Mouse (Mus musculus): ENCODE measurements around the gene Lpar5. TPM values are rescaled to one million over a fixed set of nuclear protein-coding genes. Genes with fewer than 3 reads are reported as not detected.

Gene Lpar5
- polyA plus RNA-seq, 1 experiment from 2014 or later, result 6.4 TPM

- H3K9ac ChIP-seq (ENCODE audit: low read length), result peak overlapping the region; percentile 45; the same call in 1 of the 2 replicates
- DNase-seq (ENCODE audit: low spot score) (peak; percentile 86), ATAC-seq (ENCODE audit: low FRiP score, low TSS enrichment) (peak; percentile 80)
- H3K4me2 ChIP-seq (replicated peaks; ENCODE audit: low read depth), result peak overlapping the region; percentile 53
- H3K4me1 ChIP-seq (replicated peaks; ENCODE audit: control insufficient read depth, insufficient read depth), result peaks cover 2% of the 10 kb centered on the region; the same call in 1 of the 2 replicates
- peak overlapping the region; percentile 10; the same call in 1 of the 2 replicates for H3K4me3 ChIP-seq (ENCODE audit: low read depth, low read length)
- H3K27me3 ChIP-seq (ENCODE audit: control insufficient read depth, insufficient read depth, low read length), result no peaks in the 10 kb centered on the region
- no peaks in the 10 kb centered on the region for H3K36me3 ChIP-seq (ENCODE audit: control insufficient read depth, insufficient read depth, low read length)
- no peaks in the 10 kb centered on the region for H3K9me3 ChIP-seq (ENCODE audit: control insufficient read depth, low read length)
- peak overlapping the region; percentile 92 for H3K27ac ChIP-seq (replicated peaks)
- TF ChIP-seq EP300 (optimal IDR thresholded peaks at IDR 0.05) (no peak), CTCF (IDR thresholded peaks at IDR 0.05; ENCODE audit: low read depth) (peak; percentile 43)
- WGBS, result 4% methylated on average over 18 of the region's 20 CpGs
These were observed 21.0 kb downstream of the Lpar5 start for GRCm38 (mm10) chr6:125088561-125089321.

- H3K9ac ChIP-seq (ENCODE audit: low read length), result peak overlapping the region; percentile 45; the same call in 1 of the 2 replicates
- TF ChIP-seq CTCF (IDR thresholded peaks at IDR 0.05; ENCODE audit: low read depth), result peak; percentile 25; the same call in 1 of the 2 replicates
- peak; percentile 19 for TF ChIP-seq EP300 (optimal IDR thresholded peaks at IDR 0.05)
- no peaks in the 10 kb centered on the region for H3K9me3 ChIP-seq (ENCODE audit: control insufficient read depth, low read length)
- peak overlapping the region; percentile 53 for H3K4me2 ChIP-seq (replicated peaks; ENCODE audit: low read depth)
- H3K4me1 ChIP-seq (replicated peaks; ENCODE audit: control insufficient read depth, insufficient read depth), result peaks cover 2% of the 10 kb centered on the region; the same call in 1 of the 2 replicates
- 1% methylated on average over 14 of the region's 15 CpGs for WGBS
- DNase-seq (ENCODE audit: low spot score) (peak; percentile 88), ATAC-seq (ENCODE audit: low FRiP score, low TSS enrichment) (peak; percentile 76)
- peak overlapping the region; percentile 10; the same call in 1 of the 2 replicates for H3K4me3 ChIP-seq (ENCODE audit: low read depth, low read length)
- no peaks in the 10 kb centered on the region for H3K27me3 ChIP-seq (ENCODE audit: control insufficient read depth, insufficient read depth, low read length)
- H3K27ac ChIP-seq (replicated peaks), result peak overlapping the region; percentile 92
- H3K36me3 ChIP-seq (ENCODE audit: control insufficient read depth, insufficient read depth, low read length), result no peaks in the 10 kb centered on the region
These were observed 22.0 kb downstream of the Lpar5 start for GRCm38 (mm10) chr6:125089521-125090321.

DNA sequence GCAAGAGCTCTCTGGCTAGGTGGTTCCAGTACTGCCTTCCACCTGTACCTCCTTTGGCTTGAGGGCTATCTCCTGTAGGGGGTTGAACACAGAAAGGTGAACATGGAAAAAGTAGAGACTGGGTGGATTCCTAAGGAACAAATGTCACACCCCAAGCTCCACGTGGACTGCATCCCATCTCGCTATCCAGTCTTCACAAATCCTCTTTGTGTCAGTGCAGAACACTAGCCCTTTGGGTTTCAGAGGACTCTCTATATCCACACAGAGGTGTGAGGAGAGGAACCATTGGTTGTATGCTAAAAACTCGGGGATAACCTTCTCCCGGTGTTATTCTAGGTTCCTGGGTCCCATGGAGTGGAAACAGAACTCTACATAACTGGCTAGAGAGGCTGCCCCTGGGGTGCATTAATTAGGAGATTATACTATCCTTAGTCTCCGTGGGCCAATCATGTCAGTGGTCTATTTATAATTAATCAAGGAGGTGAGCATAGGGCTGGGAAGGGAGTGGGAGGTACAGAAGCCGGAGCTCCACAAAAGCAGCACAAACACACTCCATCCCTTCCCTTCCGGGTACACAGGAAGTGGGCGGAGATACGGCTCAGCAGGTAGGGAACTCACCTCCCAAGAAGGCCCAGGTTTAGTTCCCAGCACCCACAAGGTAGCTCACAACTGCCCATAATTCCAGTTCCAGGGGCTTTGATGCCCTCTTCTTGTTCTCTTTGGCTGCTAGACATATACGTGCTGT lies 22.8 kb downstream of the Lpar5 start:
- Histone ChIP-seq H3K9ac (ENCODE audit: low read length) (0 out of 2 replicates have a peak overlapping the region, but pooled peaks have one; percentile 45), H3K4me3 (ENCODE audit: low read depth, low read length) (no peak overlapping the region), H3K36me3 (ENCODE audit: control insufficient read depth, insufficient read depth, low read length) (no peaks in the 10 kb centered on the region), H3K27ac (replicated peaks) (peak overlapping the region; percentile 92), H3K27me3 (ENCODE audit: control insufficient read depth, insufficient read depth, low read length) (no peaks in the 10 kb centered on the region), H3K4me1 (replicated peaks; ENCODE audit: control insufficient read depth, insufficient read depth) (peaks cover 2% of the 10 kb centered on the region; the same call in 1 of the 2 replicates), H3K4me2 (replicated peaks; ENCODE audit: low read depth) (peak overlapping the region; percentile 53), H3K9me3 (ENCODE audit: control insufficient read depth, low read length) (no peaks in the 10 kb centered on the region)
- TF ChIP-seq CTCF (IDR thresholded peaks at IDR 0.05; ENCODE audit: low read depth), result no peak
- TF ChIP-seq EP300 (optimal IDR thresholded peaks at IDR 0.05), result no peak
- no peak for DNase-seq (ENCODE audit: low spot score)
- no peak; the same call in 1 of the 2 replicates for ATAC-seq (ENCODE audit: low FRiP score, low TSS enrichment)
- 48% methylated on average over 10 of the region's 10 CpGs for WGBS

DNA sequence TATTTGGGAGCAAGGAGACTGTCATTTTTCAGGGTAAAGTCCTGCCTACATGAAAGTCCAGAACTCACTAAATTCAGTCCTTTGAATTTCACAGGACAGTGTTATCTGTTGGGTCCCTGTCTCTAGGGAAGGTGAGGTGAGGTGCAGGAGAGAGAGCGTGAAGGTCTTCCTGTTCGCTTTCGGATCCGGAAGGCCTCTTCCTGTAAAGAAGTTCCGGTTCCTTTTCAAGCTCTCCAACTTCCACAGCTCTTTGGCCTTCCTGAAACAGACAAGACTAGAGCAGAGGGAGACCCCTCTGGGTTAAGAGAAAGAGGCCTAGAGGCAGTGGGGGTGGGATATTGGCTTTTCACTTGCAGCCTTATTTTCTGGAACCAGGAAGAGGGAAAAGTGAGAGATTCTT lies 24.7 kb downstream of the Lpar5 start:
- no peak for DNase-seq (ENCODE audit: low spot score)
- Histone ChIP-seq H3K27me3 (ENCODE audit: control insufficient read depth, insufficient read depth, low read length) (no peaks in the 10 kb centered on the region), H3K4me3 (ENCODE audit: low read depth, low read length) (no peak overlapping the region), H3K4me2 (replicated peaks; ENCODE audit: low read depth) (no peak overlapping the region), H3K9ac (ENCODE audit: low read length) (no peak overlapping the region), H3K4me1 (replicated peaks; ENCODE audit: control insufficient read depth, insufficient read depth) (peaks cover 2% of the 10 kb centered on the region; the same call in 1 of the 2 replicates), H3K9me3 (ENCODE audit: control insufficient read depth, low read length) (no peaks in the 10 kb centered on the region), H3K36me3 (ENCODE audit: control insufficient read depth, insufficient read depth, low read length) (no peaks in the 10 kb centered on the region), H3K27ac (replicated peaks) (no peak overlapping the region)
- ATAC-seq (ENCODE audit: low FRiP score, low TSS enrichment), result no peak
- TF ChIP-seq EP300 (optimal IDR thresholded peaks at IDR 0.05), result no peak
- TF ChIP-seq CTCF (IDR thresholded peaks at IDR 0.05; ENCODE audit: low read depth), result no peak
- WGBS, result 80% methylated on average over 5 of the region's 5 CpGs

DNA sequence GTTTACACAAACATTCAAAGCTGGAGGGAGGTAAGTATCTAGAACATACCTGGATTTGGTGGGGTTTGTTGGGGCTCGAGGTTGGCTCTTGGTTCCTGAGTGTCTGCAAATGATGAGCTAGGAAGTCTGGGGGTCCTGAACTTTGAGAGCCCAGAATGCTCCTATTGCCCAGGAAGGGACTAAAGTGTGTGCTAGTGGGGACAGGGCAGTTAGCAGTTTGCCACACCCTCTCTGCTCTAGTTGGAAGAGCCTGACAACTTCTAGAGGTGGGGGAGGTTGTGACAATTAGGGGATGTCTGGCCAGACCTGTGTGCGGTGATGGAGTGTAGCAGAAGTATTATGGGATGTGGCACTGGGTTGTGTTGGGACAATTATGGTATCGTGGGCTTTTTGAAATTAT lies 27.1 kb downstream of the Lpar5 start:
- peak overlapping the region; percentile 96; the same call in 1 of the 2 replicates for H3K27ac ChIP-seq (replicated peaks)
- no peaks in the 10 kb centered on the region for H3K9me3 ChIP-seq (ENCODE audit: control insufficient read depth, low read length)
- no peak for TF ChIP-seq CTCF (IDR thresholded peaks at IDR 0.05; ENCODE audit: low read depth)
- no peak for TF ChIP-seq EP300 (optimal IDR thresholded peaks at IDR 0.05)
- no peak overlapping the region for H3K9ac ChIP-seq (ENCODE audit: low read length)
- 37% methylated on average over 3 of the region's 3 CpGs for WGBS
- no peak for ATAC-seq (ENCODE audit: low FRiP score, low TSS enrichment)
- H3K36me3 ChIP-seq (ENCODE audit: control insufficient read depth, insufficient read depth, low read length), result 0 out of 2 replicates have a peak, but pooled peaks cover 4% of the 10 kb centered on the region
- no peak overlapping the region for H3K4me2 ChIP-seq (replicated peaks; ENCODE audit: low read depth)
- no peak for DNase-seq (ENCODE audit: low spot score)
- no peaks in the 10 kb centered on the region for H3K27me3 ChIP-seq (ENCODE audit: control insufficient read depth, insufficient read depth, low read length)
- H3K4me3 ChIP-seq (ENCODE audit: low read depth, low read length), result no peak overlapping the region
- H3K4me1 ChIP-seq (replicated peaks; ENCODE audit: control insufficient read depth, insufficient read depth), result peaks cover 23% of the 10 kb centered on the region; the same call in 1 of the 2 replicates

Data from stomach, postnatal 0 days (tissue).